Mouse (Mus musculus): ENCODE data around the gene Kcnab3.

DNA sequence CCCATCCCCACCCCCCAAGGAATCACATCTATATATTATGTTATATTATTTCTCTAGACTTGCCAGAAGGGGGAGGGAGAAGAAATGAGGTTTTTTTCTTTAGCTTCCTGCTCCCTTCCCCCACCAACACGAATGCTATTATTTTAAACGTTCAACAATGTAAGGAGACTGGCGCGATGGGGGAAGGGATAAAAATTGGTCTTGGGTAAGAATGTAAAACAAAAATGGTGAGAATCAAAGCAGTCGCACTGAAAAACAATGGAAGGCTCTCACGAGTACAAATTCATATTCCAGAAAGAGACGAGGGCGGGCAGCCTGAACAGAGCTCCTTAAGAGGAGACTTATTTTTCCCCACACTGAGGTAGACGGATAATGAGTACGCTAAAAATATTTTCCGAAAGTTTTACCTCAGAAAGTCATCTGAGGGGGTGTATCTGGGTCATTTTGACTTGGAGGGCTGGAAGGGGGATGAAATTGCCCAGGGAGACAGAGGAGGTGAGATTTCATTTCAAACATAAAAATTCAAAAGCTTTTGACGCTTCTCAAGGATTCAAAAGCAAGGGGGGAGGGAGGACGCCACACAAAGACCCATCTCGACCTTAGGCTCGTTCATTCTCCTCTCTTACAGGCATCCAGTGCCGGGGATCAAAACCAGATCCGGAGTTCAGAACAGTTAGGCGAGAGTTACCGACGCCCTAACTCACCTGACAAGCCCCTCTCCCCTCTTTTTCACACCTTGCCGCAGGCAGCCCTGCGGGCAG is 41.0 kb downstream of the Kcnab3 start:
- TF ChIP-seq GATA1 (IDR thresholded peaks at IDR 0.05; ENCODE audit: low read length), result no peak
- no peak for TF ChIP-seq TAL1 (IDR thresholded peaks at IDR 0.05; ENCODE audit: low read length)

Data from erythroblast, embryonic 14.5 days (primary cell).